Mouse (Mus musculus) layer of hippocampus, postnatal 25 days (tissue): ENCODE measurements around the gene Cast. TPM values are rescaled to one million over a fixed set of nuclear protein-coding genes. Genes with fewer than 3 reads are reported as not detected.
A peak's percentile ranks its signal among the peaks of the same experiment; 100 is the strongest.

Experiments
- DNase-seq, 2 experiments: peaks; one replicate each; pipeline ENCODE4 v3.0.0; 2022; ENCODE audit warnings: mixed read lengths in 2 of 2, low spot score in 1 of 2; ENCODE audit errors: extremely low spot score in 1 of 2
- total RNA-seq, 2 experiments: library from RNA; stranded (reverse); gene quantifications; 2 replicates each; pipeline ENCODE4 v1.2.3; 2021

Gene Cast
- total RNA-seq = 1 to 10 TPM; 4.6 to 5.8 TPM

DNA sequence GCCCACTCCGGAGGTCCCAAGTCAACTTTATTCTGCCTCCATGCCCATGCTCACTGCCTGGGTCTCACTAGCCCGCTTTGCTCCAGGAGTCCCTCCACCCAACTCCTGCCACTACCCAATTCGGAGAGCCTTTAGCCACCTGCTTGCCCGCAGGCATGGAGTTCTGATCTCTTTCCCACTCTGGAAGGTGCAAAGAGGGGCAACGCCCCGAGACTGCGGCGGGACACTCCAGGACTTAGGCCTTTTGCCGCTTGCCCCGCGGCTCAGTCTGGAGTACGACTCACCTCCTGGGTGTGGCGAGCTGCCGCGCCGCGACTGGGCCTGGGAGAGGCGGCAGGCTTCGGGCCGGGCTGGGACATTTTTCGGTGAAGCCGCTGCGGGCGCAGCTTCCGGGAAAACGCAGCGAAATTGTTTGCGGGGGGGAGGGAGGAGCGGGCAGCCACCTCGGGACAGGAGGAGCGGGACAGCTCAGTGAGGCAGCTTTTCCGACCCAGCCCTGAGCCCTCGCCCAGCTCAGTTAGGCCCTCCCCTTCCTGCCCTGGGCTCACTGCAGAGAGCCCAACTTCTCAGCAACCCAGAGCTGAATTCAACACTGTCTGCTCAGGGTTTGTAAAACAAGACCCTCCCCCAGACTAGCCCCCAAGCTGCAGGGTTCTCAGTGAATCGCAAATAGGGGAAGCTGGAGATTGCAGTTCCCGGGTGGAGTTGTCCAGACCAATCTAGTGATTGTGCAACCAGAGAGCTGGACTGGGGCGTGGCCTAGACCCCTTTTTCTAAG, at the start of gene Cast:
Gene Cast, minus strand, starts transcription at position 659 of the 778 bp plus-strand sequence.
- peak in 1 of 2 experiments; percentile 11 for DNase-seq

DNA sequence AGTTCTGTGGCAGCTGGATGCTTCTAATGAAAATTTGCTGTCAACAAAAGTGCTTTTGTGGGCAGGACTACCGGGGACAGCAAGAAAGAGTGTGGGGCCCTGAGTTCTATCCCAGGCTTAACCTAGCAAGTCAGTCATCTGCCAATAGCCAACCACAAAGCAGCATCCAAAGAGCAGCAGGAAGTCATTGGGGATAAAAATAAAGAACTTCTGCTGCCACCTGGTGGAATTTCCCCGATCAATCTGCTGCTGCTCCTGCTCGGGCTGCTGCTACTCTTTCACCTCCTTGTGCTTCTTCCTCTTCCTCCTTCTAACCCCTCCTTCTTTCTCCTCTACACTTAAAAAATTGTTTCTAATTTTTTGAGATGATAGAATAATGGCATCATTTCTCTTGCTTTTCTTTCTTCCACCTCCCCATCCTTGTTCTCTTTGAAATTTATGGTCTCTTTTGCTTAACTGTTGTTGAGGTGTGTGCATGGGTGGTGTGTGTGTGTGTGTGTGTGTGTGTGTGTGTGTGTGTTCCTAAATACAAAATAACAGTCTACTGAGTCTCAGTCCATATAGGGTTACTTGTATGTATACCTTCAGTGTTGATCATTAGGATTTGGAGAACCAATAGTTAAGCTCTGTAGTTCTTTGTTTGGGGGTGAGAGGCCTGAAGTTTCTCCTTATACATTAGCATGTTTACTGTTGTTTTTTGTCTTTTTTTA, 45.9 kb upstream of the Cast start:
- DNase-seq = peak; percentile 29 to 59

DNA sequence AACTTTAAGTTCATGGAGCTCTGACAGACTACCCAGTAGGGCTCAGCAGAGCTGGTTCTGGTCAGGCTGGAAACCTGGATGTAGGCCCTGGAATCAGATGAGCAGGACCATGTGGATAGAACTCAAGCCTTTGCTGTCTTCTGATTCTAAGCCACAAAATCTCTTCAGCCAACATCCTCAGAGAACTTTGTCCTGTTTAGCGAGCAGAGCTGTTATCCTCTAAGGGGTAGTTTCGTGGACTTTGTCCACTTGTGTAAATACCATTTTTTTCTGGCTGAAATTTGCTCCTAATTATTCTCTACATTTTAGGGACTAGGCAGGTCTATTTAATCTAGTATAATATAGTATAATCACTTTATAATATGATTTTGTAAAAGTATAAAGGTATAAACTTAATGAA, 42.2 kb upstream of the Cast start:
- DNase-seq = no peak

DNA sequence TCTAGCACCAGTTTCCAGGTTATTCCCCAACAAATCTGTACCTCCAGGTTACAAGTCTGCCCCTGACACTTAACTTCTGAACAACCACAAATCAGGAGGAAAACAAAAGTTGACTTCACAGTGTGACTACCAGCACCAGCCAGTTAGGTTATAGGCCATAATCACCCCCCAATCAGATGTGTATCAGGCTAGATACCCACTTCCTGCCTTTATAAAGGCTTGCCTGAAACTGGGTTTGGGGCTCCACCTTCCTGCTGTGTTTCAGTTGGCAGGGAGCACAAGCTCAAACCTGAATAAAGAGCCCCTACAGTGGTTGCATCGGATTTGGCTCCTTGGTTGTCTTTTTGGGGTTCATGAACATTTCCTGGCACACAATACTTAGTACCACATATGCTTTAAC, 37.3 kb upstream of the Cast start:
- no peak for DNase-seq

DNA sequence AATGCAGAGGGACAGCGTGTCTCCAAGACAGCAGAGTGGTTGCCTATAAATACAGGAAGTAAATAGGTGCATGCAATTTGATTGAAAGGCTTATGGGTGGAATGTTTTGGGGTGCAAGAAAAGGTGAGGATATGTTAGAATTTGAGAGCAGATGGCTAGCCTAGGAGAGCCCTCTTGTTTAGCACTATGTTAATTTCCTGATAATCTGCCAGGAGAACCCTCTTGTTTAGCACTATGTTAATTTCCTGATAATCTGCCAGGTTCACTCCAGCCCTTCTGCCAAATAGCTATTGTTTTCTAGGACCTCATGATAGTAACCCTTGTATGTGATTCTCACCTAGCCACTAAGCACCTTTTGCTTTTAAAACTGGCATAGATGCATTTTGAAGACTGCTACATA, 25.9 kb upstream of the Cast start:
- no peak for DNase-seq

DNA sequence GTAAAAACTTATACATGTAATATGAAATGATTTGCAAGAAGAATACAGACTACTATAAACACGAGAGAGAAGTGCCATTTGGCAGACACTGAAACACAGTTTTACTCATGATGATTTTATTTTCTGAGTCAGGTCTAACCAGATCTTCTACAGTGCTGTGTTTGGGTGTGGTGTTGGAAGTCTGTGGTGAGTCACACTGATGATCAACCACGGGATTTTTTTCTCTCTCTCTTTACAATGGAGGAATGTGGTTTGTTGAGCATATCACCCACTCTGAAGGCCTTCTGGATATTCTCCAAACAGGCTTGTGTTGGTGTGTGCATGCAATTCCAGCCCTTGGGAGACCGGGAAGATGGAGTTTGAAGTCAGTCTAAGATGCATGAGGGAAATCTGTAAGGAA, 13.5 kb upstream of the Cast start:
- no peak for DNase-seq

DNA sequence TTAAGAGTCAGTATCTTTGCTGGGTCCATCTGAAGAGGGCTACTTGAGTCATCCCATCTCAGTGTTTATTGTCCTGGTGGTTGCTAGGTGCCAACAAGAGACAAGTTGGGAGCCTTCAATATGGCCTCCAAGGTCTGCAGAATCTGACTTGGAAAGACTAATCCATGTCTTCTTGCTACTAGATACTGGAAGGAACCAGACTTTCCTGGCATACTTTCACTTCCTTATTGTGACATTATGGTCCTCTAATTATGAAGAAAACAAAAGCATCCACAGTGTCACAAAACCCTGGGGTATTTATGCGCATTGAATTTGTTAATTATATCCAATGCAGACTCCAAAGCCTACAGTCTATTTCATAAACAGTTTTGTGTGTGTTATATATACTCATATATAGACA, 7.1 kb upstream of the Cast start:
- no peak for DNase-seq

DNA sequence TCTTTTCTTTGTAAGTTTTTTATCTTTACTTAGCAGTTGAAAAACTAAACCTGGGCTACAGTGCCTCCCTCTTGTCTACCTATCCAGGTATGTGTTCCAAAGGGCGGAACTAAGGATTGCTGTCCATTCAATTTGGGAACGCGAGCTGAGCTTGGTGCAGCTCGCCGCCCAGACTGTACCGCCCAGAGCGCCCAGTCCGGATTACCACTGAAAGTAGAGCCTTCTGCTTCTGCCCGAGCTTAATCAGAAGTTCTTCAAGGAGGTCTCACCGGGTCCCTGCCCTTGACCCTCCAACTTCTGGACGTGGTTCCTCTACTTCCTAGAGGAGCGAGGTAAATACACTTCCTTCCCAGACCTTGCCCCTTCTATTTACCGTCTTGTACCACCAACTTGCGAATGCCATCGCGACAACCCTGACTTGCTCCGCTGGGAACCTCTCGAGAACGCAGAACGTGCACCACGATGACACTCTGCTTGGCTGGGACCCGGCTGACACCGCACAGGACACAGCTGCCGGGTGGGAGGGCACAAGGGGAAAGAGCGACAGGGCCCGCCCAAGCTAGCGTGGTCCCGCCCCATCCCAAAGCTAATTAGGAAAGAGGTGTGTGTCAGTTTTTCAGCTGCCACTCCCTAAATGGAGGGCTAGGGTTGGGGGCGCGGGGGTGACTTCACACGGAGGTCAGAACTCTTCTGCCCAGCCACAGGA, 1.0 kb downstream of the Cast start:
- DNase-seq = peak in 1 of 2 experiments; percentile 4

DNA sequence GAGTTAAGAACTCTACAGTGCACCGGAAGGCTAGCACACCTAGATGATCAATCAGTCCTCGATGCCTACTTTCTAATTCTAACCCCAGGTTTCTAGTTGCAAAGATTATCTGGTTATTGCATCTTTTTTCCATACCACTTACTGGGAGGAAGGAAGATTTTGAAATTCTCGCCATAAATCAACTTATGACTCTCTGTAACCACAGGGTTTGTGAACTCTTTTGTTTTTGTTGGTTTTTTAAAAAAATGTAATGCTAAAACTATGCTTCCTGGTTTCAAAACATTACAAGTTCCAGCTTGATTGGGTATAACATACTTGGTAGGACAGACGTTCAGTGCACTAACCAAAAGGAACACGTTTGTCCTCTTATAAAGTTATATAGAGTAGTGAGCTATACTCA, 1.7 kb downstream of the Cast start:
- no peak for DNase-seq

DNA sequence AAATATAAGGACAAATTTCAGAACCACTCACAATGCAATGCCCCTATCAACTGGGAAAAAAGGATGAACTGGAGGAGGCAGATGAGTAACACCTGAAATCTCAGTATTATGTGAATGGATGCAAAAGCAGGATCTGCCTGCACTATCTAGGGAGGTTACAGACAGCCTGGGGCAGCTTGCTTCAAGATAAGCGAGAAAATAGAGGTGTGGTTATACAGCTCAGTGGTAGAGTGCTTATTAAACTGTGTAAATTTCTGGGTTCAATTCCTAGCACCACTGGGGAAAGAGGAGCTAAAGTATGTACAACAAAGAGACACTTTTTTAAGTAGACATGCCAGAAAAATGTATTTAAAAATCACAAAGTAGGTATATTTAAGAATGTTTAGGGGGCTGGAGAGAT, 14.2 kb downstream of the Cast start:
- no peak for DNase-seq

DNA sequence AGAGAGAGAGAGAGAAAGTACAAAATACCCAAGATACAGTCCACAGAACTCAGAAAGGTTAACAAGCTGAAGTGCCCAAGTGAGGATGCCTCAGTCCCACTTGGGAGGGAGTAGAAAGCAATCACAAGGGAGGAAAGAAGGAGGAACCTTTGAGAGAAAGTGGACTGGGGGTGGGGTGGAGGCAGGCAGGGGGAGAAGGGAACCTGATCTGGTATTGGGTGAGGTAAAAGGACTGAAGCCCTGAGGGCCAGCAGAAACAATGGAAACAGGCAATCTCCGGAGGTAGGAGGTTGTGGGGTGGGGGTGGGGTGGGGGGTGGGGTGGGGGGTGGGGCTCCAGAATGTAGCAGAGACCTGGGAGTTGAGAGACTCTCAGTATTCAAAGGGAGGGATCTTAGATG, 20.9 kb downstream of the Cast start:
- DNase-seq = no peak

DNA sequence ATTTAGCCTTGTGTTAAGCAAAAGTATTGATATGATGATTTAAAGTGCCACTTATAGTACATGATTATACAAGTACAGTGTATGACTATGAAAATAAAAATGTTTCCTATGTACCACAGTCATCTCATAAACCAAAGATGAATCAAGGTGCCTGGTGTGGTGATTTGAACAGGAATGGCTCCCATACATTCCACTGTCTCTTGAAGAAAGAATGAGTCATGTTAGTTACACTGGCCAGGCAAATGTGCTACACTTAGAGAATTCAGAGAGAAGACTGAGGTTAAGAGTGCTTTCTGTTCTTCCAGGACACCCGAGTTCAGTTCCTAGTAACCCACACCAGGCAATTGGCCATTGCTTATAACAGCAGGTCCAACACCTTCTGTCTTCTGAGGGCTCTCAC, 36.5 kb downstream of the Cast start:
- no peak for DNase-seq

DNA sequence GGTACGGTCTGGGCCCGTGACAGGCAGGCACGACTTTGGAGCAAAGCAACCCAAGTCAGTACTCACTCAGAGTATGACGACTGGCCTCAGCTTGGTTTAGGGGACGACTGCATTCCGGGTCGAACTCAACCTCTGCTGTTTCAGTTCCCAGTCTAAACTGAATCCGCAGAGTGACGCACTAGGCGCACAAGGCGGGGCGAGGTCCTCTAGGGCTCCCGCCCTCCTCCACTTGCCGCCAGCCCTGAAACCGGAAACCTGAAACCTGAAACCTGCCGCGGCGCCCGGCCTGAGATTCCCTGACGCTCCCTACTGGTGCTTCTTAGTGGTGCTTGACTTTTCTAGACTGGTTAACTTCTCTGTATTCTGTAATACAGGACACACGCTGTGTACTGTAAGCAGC, 38.1 kb downstream of the Cast start:
- peak; percentile 9 to 20 for DNase-seq

DNA sequence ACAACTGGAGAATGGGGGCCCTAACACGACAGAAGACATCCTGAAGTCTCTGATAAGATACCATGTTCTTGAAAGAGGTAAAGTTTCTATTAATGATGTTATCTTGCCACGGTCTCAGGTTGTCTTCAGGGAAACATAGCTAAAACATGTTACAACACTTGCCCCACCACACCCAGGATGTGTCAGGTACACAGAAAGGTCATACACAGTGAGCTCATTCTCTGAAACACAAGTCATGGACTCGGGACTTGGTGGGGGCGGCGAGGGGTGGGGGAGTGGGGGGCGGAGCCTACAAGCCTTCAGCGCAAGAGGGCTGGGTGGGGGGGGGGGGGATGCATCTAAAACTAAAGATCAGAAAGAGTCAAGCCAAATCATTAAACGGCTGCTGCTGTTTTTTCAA, 38.7 kb downstream of the Cast start:
- no peak for DNase-seq

DNA sequence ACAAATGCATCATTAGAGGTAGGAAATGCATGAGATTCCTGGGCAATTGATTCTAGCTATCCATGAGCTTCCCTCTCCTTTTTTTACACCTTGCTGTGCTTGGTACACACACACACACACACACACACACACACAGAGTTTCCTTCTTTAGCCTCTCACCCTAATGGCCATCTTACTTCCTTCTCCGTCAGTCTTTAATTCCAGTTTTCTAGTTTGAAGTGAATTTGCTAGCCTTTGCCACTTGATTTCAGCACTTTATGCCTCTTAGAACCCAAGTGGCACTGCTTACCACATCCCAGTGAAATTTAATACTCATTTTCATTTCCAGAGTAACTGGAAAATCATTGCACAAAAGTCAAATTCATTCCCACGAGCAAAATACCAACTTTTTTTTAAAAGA, 41.4 kb downstream of the Cast start:
- DNase-seq = no peak

DNA sequence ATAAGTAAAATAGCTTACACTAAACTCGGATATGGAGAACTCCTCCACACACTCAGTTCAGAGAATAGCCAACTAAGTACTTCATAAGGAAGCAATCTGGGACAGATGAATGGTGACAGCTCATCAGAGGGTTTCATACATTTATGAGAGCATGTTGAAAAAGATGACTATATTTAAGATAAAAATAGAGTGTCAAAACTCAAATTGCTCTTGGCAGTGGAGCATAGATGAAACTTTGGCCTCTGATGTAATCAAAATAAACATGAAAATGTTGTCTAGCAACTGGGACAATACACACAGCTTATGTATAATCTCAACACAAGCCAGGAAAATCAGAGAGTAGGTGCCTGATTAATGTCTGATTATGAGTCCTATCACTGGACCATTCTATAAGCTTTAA, 45.9 kb downstream of the Cast start:
- DNase-seq = no peak

DNA sequence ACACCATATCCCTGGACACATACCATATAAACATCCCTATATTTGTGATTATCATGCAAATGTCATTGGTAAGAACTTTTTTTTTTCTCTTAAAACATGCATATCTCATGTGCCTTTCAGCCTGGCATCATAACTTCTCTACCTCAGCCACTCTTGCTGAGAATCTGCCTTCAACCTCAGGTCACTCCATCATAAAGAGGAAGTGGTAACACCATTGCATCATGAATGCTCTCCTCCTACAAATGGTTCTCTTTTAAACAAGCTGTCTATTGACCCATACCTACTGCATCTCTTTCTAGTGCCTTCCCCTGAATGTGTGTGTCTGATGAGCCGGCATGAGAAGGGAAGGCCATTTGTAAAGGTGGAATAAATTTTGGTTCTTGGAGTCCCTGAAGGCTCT, 49.5 kb downstream of the Cast start:
- DNase-seq = no peak

DNA sequence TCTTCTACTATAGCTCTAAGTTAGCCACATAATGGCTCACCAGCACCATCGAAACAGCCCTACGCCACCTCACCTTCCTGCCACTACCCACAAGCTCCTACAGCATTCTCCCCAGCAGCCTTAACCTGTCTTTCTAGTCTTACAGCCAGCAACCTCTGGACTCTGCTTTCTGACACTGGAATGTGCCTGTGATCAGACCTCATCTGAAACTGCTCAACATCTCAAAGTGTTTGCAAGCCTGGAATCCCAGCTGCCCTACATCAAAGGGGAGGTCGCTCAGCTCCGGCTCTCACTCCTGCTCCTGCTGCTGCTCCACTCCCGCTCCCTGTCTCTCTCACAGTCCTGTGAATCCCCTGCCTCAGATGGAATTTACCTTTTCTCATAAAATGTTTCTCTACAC, 65.4 kb downstream of the Cast start:
- no peak for DNase-seq

DNA sequence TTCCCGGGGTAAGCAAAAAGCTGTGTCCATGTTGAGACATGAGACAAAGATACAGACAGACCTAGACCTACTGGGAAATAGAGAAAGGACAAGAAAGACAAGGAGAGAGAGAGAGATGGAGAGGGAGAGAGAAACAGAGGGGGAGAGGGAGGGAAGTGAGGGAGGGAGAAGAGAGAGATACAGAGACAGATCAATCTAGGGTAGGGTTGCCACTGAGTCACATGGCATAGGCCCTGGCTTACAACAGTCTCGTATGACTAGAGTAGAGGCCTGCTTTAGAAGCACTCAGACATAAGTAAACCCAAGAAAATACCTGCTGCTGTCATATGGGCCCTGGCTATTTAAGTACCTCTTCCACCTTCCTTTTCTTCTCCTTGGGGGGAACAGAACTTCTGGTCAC, 72.2 kb downstream of the Cast start:
- DNase-seq = no peak

DNA sequence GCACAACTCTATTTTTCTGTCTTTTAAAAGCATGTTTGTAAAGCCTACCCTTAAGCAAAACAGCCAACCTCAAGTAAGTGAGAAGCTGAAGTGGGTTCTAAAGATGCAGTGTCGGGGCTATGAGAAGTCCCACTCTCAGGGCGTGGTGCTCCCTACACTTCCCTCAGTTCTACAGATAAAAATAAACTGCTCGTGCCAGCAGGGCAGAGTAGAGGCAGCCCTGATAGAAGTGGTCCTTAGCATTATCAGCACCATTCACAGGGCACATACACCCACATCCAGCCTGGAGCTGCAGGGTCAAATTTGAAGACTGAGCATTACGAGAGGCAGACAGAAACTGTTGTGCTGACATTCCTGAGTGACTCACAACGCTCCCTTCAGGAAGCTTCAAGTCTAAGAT, 72.8 kb downstream of the Cast start:
- no peak for DNase-seq

DNA sequence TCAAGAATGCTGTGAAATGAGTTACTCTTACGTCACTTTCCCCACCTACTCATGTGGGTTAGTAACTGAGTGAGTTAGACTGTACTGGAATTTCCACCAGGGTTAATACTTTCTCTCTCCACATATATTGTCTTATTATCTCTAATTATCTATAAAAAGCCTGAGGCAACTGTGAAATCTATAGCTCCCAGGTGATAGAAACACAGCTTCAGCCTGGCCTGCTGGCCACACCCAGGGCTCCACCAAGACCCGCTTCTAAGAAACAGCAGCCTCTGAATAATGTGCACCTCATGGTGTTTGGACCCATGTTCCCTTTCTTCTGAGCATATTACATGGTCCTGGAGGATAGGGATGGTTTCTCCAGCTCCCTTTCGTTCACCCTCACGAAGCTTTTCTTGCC, 74.9 kb downstream of the Cast start:
- no peak for DNase-seq

DNA sequence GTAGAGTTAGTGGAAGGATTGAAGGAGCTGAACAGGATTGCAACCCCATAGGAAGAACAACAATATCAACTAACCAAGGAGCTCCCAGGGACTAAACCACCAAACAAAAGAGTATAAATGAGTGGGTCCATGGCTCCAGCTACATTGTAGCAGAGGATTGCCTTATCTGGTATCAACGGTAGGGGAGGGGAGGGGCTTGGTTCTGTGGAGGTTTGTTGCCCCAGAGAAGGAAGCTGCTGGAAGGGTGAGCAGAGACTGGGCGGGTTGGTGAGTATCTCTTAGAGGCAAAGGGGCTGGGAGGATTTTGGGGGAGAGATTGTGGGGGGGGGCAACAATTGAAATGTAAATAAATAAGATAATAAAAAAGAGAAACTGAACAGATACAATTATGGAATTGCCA, 89.6 kb downstream of the Cast start:
- no peak for DNase-seq
